Mouse (Mus musculus): ENCODE data around the gene Men1.

Men1 gene

DNA sequence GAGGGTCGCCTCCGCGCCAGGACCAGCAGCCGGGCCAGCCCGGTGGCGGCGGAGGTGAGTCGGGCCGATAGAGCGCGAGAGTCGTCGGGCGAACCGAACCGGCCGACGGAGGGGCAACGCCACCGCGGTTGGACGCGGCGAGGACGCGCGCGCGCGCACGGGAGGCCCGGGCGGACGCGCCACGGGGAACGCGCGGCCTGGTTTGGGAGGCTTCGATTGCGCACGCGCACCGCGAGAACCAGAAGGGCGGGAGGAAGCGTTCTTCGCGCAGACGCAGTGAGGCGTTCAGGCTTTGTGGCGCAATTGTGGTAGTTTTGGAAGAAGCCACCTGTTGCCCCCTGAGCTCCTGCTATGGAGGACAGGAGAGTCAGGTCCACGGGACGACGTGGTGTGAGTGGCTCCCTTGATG is 29.5 kb downstream of the Men1 start:
- peak; percentile 88 for DNase-seq (ENCODE audit: extremely low spot score, low spot score)

DNA sequence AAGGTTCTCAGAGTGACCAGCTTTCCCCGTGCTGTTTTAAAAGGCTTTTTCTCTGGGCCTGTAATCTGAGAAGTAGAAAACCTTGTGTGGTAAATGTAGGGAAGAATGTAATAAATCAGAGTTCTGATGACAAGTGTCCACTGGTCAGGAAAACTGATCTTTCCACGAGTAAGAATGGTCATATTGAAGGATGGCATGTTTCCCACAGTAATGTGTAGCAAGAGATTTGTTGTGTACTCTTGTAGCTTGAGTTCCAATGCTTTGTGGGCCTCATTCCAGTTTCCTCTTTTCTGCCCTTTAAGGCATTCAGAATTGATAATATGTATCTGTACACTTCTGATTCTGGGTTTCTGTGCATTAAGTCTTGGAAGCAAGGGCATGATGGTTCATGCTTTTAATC is 30.1 kb downstream of the Men1 start:
- DNase-seq (ENCODE audit: extremely low spot score, low spot score): no peak

DNA sequence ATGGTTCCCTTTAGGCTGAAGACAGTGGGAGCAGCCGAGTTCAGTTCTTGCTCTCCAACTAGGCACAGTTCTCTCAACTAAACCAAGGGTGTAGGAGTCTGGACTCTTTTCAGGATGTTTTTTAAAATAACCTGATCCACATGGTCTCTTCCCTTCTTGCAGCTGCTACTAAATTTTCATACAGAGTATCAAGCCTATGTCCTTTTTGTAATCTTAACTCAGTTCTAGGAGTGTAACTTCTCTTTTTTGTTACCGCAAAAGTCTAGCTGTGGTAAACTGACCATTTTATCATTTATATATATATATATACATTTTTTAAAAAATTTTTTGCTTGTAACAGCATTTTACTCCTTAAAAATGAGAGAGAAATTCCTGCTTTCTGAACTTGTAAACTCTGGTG is 35.4 kb downstream of the Men1 start:
- DNase-seq (ENCODE audit: extremely low spot score, low spot score): no peak

DNA sequence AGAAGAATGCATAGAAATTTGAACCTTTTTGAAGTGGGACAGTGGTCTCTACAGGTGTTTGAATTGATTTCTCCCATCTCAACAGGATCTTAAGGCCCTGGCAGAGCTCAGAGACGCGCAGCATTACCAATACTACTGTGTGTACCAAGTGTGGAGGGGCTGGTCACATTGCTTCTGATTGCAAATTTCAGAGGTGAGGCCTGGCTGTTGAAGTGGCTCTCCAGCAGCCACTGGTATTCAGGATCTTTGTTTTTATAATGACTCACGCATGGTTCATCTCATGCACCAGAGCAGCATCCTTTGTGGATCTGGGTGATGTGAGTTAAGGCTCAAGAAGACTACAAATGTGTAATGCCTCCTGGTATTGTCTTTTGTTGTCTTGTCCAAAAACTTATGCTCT is 37.7 kb downstream of the Men1 start:
- DNase-seq (ENCODE audit: extremely low spot score, low spot score): no peak

DNA sequence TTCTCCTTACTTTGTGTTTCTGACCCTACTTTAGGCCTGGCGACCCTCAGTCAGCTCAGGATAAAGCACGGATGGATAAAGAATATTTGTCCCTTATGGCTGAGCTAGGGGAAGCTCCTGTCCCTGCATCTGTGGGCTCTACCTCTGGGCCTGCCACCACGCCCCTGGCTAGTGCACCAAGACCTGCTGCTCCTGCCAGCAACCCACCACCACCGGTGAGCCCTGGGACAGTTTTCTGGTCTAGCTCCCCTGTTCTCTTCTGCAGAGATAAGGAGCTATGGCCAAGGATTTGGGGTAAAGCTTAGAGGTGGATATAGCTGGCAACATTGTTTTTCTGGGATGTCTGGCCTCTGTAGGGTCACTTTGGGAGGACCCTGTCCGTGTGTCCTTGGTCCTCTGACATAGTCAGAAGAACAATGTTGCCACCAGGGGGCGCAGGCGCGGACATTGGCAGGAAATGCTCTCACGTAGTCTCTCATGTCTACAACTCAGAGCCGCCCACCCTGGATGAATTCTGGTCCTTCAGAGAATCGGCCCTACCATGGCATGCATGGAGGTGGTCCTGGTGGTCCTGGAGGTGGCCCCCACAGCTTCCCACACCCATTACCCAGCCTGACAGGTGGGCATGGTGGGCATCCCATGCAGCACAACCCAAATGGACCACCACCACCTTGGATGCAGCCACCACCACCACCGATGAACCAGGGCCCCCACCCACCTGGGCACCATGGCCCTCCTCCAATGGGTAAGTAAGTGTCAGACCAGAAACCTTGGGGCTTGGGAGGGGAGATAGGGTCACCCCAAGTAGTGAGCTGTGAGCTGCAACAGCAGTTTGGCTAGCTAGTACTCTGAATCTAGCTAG is 39.0 kb downstream of the Men1 start:
- peak; percentile 75 for DNase-seq (ENCODE audit: extremely low spot score, low spot score)

DNA sequence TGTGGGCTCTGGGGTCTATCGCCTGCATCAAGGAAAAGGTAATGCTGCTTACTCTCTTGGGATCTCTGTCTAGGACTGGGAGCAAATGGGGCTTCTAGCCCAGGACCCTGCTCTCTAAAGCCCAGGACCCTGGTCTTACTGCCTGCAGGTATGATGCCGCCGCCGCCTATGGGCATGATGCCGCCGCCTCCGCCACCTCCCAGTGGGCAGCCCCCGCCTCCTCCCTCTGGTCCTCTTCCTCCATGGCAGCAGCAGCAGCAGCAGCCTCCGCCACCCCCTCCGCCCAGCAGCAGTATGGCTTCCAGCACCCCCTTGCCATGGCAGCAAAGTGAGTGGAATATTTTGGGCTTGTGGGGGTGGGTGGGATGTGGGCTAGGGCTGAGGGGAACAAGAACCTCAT is 39.8 kb downstream of the Men1 start:
- no peak for DNase-seq (ENCODE audit: extremely low spot score, low spot score)

DNA sequence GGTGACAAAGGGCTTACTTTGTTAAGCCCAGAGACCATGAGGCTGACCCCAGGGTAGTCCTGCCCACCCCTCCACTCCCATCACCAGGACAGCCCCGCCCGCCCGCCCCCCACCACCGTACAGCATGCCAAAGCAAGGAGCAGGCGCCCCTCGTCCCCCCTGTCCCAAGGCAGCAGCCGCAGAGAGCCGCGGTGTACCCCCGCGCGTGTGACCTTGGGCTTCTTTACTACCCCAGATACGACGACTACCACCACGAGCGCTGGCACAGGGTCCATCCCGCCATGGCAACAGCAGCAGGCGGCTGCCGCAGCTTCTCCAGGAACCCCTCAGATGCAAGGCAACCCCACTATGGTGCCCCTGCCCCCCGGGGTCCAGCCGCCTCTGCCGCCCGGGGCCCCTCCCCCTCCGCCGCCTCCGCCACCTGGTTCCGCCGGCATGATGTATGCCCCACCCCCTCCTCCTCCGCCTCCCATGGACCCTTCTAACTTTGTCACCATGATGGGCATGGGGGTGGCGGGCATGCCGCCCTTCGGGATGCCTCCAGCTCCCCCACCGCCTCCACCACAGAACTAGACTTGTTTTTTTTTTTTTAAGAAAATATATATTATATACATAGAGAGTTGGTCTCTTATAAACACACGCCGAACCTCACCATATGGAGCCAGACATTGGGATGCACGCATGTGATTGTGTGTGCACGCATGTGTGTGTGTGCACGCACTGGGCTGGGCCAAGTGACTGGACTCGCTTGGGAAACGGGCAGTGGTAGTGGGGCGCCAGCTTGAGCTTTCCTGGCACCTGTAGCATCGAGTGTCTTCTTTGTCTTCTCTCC is 40.9 kb downstream of the Men1 start:
- DNase-seq (ENCODE audit: extremely low spot score, low spot score): no peak

DNA sequence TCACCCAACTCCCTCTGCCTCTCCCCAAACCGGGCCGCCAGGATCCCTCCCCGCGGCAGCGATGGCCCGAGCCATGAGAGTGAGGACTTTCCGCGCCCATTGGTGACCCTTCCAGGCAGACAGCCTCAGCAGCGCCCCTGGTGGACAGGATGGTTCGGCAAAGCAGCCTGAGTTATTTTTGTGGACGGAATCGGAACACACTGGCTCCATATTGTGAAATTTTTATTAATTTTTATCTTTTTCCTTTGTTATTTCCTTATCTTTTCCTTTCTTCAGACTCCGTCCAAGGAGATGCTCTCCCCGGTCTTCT is 41.4 kb downstream of the Men1 start:
- peak; percentile 50 for DNase-seq (ENCODE audit: extremely low spot score, low spot score)

DNA sequence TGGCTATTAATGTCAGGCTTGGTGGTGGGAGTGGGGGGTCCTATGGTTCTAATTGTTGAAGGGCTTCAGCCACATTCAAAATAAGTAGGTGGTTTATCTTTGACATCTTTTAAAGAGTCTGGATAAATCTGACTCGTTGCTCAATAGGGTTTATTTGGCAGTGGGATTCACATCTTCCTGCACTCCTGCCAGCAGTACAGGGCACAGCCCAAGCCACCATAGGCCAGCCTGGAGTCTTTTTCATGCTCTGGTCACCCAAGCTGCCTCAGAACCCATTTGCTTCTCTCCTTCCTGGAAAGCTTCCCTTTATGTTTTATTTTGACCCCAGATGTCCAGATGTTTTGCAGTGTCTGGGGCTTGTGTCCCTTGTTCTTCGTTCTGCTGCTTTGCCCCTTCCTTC is 41.9 kb downstream of the Men1 start:
- DNase-seq (ENCODE audit: extremely low spot score, low spot score): no peak

DNA sequence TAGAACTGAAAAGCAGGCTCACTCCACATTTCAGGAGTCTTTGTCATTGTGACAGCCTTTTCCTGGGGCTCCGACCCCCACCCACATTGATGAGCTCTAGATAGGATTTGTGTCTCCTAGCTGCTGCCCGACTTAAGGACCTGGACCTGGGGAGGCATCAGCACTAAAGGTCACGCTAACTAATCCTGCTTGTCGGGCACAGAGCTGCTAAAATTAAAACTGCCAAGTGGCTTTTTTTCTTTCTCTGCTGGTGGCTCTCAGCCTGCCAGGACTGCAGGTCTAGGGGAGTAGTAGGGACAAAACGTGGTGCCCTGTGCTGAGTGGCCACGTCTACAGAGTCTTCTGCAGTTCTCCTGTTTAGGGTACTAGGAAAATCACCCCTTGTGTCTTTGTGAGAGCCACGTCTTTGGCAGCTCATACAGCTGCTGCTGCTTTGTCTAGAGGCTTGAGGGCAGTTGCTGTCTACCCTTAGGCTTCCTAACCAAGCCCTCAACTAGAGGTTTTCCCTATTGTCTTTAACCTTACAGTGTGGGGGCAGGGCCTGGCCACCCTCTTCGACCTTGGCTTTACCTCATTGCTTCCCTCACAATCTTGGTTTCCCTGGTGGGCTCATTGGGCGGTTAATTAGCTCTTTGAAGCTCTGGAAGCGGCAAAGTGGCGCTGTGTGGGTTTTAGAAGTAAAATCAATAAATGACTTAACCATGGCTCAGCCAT is 42.7 kb downstream of the Men1 start:
- DNase-seq (ENCODE audit: extremely low spot score, low spot score): no peak

DNA sequence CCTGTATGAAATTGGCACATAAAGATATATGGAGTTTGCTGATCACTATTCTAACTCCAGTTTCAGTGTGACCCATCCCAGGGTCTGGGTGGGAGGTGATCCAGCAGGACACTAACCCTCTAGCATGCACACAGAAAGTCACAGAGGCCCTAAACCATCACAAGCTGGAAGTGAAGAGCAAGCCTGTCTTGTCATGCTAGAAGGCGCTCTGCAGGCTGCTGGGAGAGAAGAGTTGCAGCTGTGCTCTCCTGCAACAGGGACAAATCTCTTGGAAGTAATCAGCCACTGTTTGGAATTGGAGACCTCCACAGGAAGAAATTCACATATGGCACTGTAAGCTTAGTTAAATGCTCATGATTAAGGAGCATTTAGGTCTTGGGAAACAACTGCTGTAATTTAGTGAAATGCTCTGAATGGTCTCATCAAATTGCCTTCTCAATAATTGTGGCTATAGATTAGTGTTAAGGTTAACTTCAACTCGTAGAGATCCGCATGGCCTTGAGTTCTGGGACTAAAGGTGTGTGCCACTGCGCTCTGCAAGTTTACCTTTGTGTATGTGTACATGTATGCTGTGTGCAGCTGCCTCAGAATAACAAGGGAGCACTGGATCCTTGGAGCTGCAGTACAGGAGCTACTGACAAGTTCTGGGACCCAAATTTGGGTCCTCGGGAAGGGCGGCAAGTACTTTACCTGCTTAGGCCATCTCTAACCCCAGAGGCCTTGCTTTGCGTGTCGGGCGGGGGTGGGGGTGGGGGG is 45.8 kb downstream of the Men1 start:
- DNase-seq (ENCODE audit: extremely low spot score, low spot score): no peak

DNA sequence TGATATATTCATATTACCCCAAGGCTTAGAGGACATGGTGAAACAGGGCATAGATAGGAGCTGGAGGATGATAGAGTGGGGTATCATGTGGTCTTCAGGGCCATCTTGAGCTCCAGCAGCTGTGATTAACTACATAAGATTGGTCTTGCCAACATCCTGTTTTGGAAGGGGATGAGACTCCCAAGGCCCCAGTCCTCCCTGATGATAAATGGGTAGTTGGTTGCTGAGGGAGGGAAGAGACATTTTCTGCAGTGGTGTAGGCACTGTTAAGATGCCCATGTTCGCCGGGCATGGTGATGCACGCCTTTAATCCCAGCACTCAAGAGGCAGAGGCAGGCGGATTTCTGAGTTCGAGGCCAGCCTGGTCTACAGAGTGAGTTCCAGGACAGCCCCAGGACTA is 46.5 kb downstream of the Men1 start:
- no peak for DNase-seq (ENCODE audit: extremely low spot score, low spot score)

DNA sequence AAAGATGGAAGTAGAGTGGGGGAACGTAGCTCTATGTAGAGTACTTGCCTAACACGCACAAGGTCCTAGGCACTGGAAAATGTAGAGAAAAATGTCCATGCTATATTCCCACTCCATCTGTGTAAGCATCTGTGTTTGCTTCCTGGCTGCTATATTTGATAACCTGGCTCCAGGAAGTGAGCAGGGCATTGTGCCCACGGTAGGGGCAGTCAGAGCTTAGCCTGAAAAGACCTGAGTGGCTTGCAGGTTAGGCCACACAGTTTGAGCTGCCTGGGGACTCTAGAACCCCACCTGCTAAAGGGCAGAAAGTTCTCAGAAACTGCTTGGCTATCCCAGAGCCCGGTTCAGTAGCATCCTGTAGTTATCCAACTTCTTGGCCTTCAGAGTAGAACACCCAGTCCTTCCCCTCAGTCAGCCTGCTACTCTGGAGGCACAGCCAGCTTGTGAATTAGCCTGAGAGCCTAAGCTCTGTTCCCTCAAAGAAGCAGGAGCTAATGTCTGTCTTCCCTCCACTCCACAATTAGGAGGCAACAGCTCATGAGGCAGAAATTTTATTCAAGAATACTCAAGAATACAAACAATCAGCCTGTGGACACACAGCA is 47.6 kb downstream of the Men1 start:
- DNase-seq (ENCODE audit: extremely low spot score, low spot score): no peak

DNA sequence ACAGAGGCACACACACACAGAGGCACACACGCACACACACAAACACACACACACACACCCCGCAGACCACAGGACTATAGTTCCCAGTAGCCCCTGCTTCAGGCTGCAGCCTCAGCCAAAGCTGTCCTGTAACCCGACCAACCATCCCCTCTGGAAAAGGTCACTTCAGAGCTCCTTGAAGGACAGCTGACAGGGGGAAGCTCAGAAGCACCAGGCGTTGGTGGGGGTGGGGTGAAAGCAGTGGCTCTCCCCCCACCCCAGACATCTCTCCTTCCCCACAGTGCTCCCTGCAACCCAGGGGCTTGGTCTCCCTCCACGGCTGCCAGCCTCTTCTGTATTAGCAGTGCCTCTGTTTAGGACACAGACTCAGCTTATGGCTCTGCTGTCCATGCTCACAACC is 48.7 kb downstream of the Men1 start:
- no peak for DNase-seq (ENCODE audit: extremely low spot score, low spot score)

DNA sequence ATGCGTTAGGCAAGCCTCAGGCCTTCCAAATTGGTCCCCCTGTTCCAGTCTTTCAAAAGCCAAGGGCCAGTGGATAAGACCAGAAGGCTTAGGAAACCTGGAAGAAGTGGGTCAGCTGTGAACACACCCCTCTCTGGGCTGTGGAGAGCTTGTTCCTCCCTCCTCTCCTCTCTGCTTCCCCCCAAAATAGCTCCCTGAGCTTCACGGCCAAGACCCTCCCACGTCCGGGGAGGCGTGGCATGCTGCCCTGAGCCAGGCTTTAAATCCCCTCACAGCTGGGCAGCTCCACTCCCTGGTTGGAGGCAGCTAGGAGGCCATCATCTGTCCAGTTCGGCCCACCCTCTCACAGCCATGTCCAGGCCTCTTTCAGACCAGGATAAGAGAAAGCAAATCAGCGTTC is 49.3 kb downstream of the Men1 start, which contains the start of gene Pygm:
Pygm (plus strand) TSS at position 272 of the 400 bp plus-strand sequence.
- no peak for DNase-seq (ENCODE audit: extremely low spot score, low spot score)

DNA sequence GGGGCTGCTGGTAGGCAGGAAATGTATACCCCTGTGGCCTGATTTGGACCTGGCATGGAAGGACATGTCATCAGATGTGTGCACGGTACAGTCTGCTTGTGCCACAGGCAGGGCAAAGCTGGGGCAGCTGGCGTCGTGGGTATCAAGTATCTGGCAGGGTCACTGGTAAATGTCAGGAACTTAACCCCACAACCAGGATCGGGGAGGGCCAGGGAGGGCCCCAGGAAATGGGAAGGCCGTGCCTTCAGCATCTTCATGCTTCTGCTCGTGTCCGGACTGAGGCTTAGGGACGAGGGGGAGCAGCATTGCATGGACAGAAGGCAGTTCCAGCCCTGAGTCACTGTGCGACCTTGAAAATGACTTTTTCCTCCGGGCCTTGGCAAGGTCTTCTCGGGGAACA is 50.2 kb downstream of the Men1 start:
- DNase-seq (ENCODE audit: extremely low spot score, low spot score): no peak

DNA sequence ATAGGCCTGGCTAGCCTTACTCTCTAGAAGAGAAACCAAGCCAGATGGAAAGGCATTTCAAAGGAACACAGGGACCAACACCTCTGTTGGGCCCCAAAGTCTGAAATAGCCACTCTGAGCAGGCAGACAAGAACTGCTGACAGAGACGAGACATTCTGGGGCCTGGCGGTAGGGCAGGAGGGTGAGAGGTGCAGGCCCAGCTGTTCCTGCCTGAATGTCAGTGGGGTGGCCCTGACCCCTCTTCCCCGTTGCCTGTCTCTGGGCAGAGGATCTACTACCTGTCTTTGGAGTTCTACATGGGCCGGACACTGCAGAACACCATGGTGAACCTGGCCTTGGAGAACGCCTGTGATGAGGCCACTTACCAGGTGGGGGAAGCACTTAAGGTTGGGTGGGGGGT is 50.6 kb downstream of the Men1 start:
- DNase-seq (ENCODE audit: extremely low spot score, low spot score): no peak

DNA sequence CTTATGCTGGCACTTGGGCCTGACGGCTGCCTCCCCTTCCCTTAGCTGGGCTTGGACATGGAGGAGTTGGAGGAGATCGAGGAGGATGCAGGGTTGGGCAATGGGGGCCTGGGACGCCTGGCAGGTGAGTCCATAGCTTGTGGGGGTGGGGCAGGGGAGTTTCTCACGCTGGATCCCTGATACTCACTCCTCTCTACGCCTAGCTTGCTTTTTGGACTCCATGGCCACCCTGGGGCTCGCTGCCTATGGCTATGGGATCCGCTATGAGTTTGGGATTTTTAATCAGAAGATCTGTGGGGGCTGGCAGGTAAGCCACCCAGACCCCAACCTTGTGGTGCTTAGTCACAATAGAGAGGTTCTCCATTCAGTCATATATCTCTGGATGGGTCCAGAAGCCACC is 51.0 kb downstream of the Men1 start:
- no peak for DNase-seq (ENCODE audit: extremely low spot score, low spot score)

DNA sequence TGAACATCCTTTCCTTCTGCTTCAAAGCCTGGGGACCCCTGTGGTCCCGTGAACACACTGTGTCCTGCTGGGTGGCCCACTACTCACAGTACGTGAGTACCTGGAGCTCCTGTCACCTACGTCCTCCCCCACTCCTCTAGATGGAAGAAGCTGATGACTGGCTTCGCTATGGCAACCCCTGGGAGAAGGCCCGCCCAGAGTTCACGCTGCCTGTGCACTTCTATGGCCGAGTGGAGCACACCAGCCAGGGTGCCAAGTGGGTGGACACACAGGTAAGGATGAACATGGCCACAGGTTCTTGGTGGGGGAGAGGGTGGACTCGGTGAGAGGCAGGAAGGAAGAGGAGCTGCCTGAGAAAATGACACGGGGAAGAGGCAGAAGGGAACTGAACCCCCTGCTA is 51.5 kb downstream of the Men1 start:
- DNase-seq (ENCODE audit: extremely low spot score, low spot score): no peak

DNA sequence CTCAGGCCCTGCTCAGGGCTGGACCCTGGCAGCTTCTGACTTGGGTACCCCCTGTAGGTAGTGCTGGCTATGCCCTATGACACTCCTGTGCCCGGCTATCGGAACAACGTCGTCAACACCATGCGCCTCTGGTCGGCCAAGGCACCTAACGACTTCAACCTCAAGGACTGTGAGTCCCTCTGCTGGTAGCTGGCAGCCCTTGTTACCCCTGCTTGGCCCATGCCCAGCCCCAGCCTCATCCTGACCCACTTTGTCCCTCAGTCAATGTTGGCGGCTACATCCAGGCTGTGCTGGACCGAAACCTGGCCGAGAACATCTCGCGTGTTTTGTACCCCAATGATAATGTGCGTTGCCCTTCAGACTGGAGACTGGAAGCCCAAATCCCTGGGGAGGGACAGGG is 53.2 kb downstream of the Men1 start:
- DNase-seq (ENCODE audit: extremely low spot score, low spot score): no peak

DNA sequence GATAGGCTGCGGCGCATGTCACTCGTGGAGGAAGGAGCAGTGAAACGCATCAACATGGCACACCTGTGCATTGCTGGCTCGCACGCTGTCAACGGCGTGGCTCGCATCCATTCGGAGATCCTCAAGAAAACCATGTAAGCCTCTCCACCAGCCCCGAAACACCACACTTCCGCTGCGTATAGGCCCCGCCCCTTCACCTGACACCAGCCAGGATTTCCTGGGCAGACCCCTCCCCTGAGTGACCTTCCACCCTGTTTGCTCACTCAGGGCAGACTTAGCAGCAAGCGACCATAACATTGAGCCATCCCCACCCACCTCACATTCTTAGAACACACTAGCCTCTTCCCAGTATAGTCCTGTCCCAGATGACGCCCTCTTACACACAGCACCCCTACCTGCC is 55.0 kb downstream of the Men1 start:
- no peak for DNase-seq (ENCODE audit: extremely low spot score, low spot score)
